Mouse (Mus musculus) hindbrain, embryonic 13.5 days (tissue): ENCODE data around the gene Gnao1. TPM values are rescaled to one million over a fixed set of nuclear protein-coding genes. Genes with fewer than 3 reads are reported as not detected.

ENCODE experiments used
- ATAC-seq: fragments of 200-750 bp; cut with Nextera tagmentation; 2 replicates; pipeline ENCODE4 v1.8.0; 2017; ENCODE audit warnings: moderate TSS enrichment; ENCODE audit not compliant: low FRiP score
- H3K27ac ChIP-seq: fragments of 300-500 bp; sonication (generic); 2 replicates; pipeline ENCODE4 v1.5.1; 2015; ENCODE audit warnings: inconsistent platforms, mild to moderate bottlenecking, moderate library complexity
- H3K27me3 ChIP-seq: fragments of 300-500 bp; sonication (generic); 2 replicates; pipeline ENCODE4 v1.6.1; 2015; ENCODE audit warnings: mild to moderate bottlenecking, inconsistent platforms
- H3K36me3 ChIP-seq: fragments of 300-500 bp; sonication (generic); 2 replicates; pipeline ENCODE4 v1.6.1; 2015; ENCODE audit warnings: mild to moderate bottlenecking, inconsistent platforms
- H3K4me1 ChIP-seq: fragments of 300-500 bp; sonication (generic); replicated peaks from 2 replicates; pipeline ENCODE4 v1.6.1; 2015; ENCODE audit warnings: inconsistent platforms
- H3K4me2 ChIP-seq: fragments of 300-500 bp; sonication (generic); 2 replicates; pipeline ENCODE4 v1.6.1; 2015; ENCODE audit warnings: inconsistent platforms, mild to moderate bottlenecking, moderate library complexity
- H3K4me3 ChIP-seq: fragments of 300-500 bp; sonication (generic); 2 replicates; pipeline ENCODE4 v1.5.1; 2015; ENCODE audit warnings: mild to moderate bottlenecking, inconsistent platforms
- H3K9ac ChIP-seq: fragments of 300-500 bp; sonication (generic); 2 replicates; pipeline ENCODE4 v1.6.1; 2015; ENCODE audit warnings: mild to moderate bottlenecking, inconsistent platforms
- H3K9me3 ChIP-seq: fragments of 300-500 bp; sonication (generic); 2 replicates; pipeline ENCODE4 v1.6.1; 2016; ENCODE audit warnings: inconsistent platforms
- WGBS: fragments of 180-500 bp; shearing (Covaris S2); methylation state at CpG from one replicate; pipeline ENCODE4 v1.1.7; 2015; 5-methylcytosine and 5-hydroxymethylcytosine counted together
- polyA plus RNA-seq: library from polyadenylated mRNA; unstranded; fragments of >200 nt; fragmentation: Nextera tagmentation; extraction: Ambion mirVana; gene quantifications from 2 replicates; pipeline ENCODE4 v1.2.1, GENCODE M21; 2015

Gnao1 gene
- polyA plus RNA-seq, 1 experiment from 2014 or later: 145 TPM

GRCm38 (mm10) chr8:93908546-93908945 lies 98.8 kb downstream of the Gnao1 start:
- H3K36me3 ChIP-seq: peaks cover 13% of the 10 kb centered on the region; the same call in 1 of the 2 replicates
- peak overlapping the region; percentile 49 for H3K9ac ChIP-seq

DNA sequence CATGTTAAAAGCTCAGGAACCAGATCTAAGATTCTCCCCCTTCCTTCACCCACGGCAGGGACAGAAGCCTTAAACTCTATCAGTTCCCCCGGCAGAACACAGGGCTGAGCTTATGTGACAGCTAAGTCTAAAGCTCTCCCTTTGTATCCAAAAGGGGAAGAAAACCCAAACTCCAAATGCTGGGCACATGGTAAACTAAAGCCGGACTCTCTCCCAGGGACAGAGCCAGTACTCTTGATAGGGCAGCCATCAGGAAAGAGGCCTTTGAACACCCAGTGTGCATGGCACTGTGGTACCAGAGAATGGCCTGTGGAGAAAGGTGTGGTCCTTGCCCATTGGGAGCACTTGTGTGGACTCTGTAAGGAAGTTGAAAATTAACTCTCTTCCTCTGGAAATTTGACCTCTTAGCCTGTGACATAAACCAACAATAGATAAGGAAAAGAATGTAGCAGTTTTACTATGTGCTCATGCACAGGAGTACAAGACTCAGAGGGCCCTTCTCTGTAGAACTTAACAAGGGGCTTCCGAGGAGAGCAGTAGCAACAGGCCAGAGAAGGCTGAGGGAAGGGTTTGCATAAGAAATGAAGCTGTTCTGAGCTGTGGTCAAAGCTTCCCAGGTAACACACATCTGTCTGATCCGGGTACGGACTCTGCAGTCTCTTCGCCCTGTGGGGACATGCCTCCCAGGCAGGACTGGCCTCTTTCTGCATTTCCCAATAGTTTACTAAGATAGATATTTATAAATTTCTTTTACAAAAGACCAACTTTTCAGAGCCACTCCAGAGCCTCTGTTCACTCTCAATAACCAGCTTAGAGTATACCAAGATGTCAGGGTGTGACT lies 102.2 kb downstream of the Gnao1 start:
- peaks cover 11% of the 10 kb centered on the region; the same call in 1 of the 2 replicates for H3K36me3 ChIP-seq
- H3K27ac ChIP-seq: no peak overlapping the region
- no peak overlapping the region for H3K4me3 ChIP-seq
- ATAC-seq: no peak
- WGBS: 73% methylated on average over 7 of the region's 7 CpGs
- H3K9me3 ChIP-seq: no peaks in the 10 kb centered on the region
- peaks cover 70% of the 10 kb centered on the region for H3K4me1 ChIP-seq
- H3K4me2 ChIP-seq: no peak overlapping the region
- peak overlapping the region; percentile 2; the same call in 1 of the 2 replicates for H3K9ac ChIP-seq
- H3K27me3 ChIP-seq: no peaks in the 10 kb centered on the region

More at GRCm38 (mm10) chr8:93908546-93908945, 98.8 kb downstream of the Gnao1 start:
- peak overlapping the region; percentile 86 for H3K27ac ChIP-seq
- no peak overlapping the region for H3K4me3 ChIP-seq
- WGBS: 32% methylated on average over 1 of the region's 1 CpGs
- no peaks in the 10 kb centered on the region for H3K9me3 ChIP-seq
- ATAC-seq: peak; percentile 15; the same call in 1 of the 2 replicates
- H3K4me1 ChIP-seq: peaks cover 75% of the 10 kb centered on the region
- no peak overlapping the region for H3K4me2 ChIP-seq
- no peaks in the 10 kb centered on the region for H3K27me3 ChIP-seq

DNA sequence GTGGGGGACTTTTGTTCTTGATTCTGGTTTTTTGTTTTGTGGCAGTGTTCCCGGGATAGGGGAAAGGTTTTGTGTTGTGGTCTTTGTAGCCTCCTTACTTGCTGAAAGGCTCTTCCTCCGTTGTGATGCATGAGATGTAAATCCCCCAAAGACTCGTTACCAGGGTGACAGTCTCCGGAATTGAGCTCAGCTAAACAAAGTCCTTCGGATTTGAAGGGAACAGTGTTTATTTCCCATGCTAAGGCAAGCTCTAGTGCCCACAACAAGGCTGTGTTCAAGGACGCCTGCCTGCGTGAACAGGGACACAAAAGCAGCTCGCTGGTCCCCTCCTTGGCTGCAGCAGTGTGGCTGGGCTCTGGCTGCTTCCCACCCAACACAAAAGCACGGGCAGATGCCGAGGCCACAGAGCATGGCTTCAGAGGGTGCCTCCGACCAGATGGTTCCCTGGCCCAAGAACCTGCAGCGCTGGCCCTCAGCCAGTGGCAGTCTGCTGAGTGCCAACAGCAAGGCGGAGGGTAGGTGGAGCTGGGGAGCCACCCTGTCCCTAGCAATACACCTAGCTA lies 108.2 kb downstream of the Gnao1 start:
- H3K27me3 ChIP-seq: no peaks in the 10 kb centered on the region
- peak overlapping the region; percentile 51 for H3K9ac ChIP-seq
- no peaks in the 10 kb centered on the region for H3K9me3 ChIP-seq
- peak overlapping the region; percentile 29; the same call in 1 of the 2 replicates for H3K4me2 ChIP-seq
- peak; percentile 87 for ATAC-seq
- 0 out of 2 replicates have a peak, but pooled peaks cover 1% of the 10 kb centered on the region for H3K36me3 ChIP-seq
- no peak overlapping the region for H3K4me3 ChIP-seq
- 7% methylated on average over 13 of the region's 13 CpGs for WGBS
- H3K4me1 ChIP-seq: peaks cover 71% of the 10 kb centered on the region
- H3K27ac ChIP-seq: peak overlapping the region; percentile 91

DNA sequence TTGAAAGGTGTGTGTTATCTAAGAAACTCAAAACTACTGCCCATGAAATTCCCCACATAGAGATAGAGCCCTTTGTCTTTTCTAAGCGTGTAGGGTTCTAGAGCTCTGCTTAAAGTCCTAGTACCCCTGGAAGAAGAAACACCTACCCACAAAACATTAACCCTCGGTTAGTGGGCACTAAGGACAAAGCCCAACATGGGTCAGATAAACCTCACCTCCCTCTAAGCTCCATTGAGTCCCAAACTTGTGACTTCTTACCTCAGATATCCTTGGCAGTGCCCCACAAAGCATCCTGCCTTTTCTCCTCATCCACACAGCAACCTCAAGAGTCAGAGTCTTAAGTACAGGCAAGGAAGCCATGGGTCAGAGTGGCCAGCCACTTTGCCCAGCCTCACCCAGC lies 108.8 kb downstream of the Gnao1 start:
- Histone ChIP-seq H3K4me1 (peaks cover 75% of the 10 kb centered on the region), H3K27ac (peak overlapping the region; percentile 91), H3K4me2 (0 out of 2 replicates have a peak overlapping the region, but pooled peaks have one; percentile 29), H3K9me3 (no peaks in the 10 kb centered on the region), H3K27me3 (no peaks in the 10 kb centered on the region), H3K9ac (no peak overlapping the region), H3K36me3 (peaks cover 3% of the 10 kb centered on the region; the same call in 1 of the 2 replicates), H3K4me3 (no peak overlapping the region)
- no peak for ATAC-seq
- 61% methylated on average over 2 of the region's 2 CpGs for WGBS

DNA sequence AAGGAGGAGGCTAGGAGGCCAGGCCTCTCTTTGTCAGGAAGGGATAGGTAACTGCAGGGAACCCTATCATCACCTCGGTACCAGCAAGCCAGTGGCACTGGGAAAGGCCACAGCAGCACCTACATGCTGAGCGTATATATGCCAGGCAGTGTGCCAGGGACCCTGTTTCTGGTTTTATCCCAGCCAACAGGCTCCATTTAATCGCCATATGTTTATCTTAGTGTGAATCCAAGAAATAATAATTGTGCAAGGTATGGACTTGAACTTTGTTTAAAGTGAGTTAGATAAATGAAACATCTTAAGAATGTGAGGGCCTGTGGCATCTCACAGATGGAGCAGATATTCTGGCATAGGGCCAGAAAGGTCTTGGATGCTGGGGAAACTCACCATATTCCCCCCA lies 109.7 kb downstream of the Gnao1 start:
- no peak overlapping the region for H3K9ac ChIP-seq
- no peak for ATAC-seq

GRCm38 (mm10) chr8:93919916-93920589 lies 110.3 kb downstream of the Gnao1 start:
- peak overlapping the region; percentile 91 for H3K27ac ChIP-seq
- peaks cover 3% of the 10 kb centered on the region; the same call in 1 of the 2 replicates for H3K36me3 ChIP-seq
- H3K9me3 ChIP-seq: no peaks in the 10 kb centered on the region
- 43% methylated on average over 12 of the region's 12 CpGs for WGBS
- H3K4me2 ChIP-seq: no peak overlapping the region
- H3K27me3 ChIP-seq: no peaks in the 10 kb centered on the region
- no peak overlapping the region for H3K4me3 ChIP-seq
- peaks cover 90% of the 10 kb centered on the region for H3K4me1 ChIP-seq
- ATAC-seq: no peak
- H3K9ac ChIP-seq: no peak overlapping the region

More for the DNA sequence above, 109.7 kb downstream of the Gnao1 start:
- no peaks in the 10 kb centered on the region for H3K27me3 ChIP-seq
- WGBS: 55% methylated on average over 3 of the region's 3 CpGs
- no peak overlapping the region for H3K4me3 ChIP-seq
- H3K4me2 ChIP-seq: no peak overlapping the region
- peaks cover 84% of the 10 kb centered on the region for H3K4me1 ChIP-seq
- H3K36me3 ChIP-seq: peaks cover 3% of the 10 kb centered on the region; the same call in 1 of the 2 replicates
- H3K9me3 ChIP-seq: no peaks in the 10 kb centered on the region
- peak overlapping the region; percentile 91 for H3K27ac ChIP-seq

- H3K4me3 ChIP-seq: no peak overlapping the region
- H3K4me1 ChIP-seq: peaks cover 94% of the 10 kb centered on the region
- H3K4me2 ChIP-seq: no peak overlapping the region
- 77% methylated on average over 7 of the region's 7 CpGs for whole genome bisulfite sequencing
- H3K36me3 ChIP-seq: peaks cover 3% of the 10 kb centered on the region; the same call in 1 of the 2 replicates
- no peak overlapping the region for H3K9ac ChIP-seq
- ATAC-seq: no peak
- peak overlapping the region; percentile 91 for H3K27ac ChIP-seq
- no peaks in the 10 kb centered on the region for H3K27me3 ChIP-seq
- H3K9me3 ChIP-seq: no peaks in the 10 kb centered on the region
These were observed 110.8 kb downstream of the Gnao1 start for GRCm38 (mm10) chr8:93920590-93920948.

GRCm38 (mm10) chr8:93923897-93924334 lies 114.2 kb downstream of the Gnao1 start:
- no peak overlapping the region for H3K4me3 ChIP-seq
- H3K36me3 ChIP-seq: peaks cover 20% of the 10 kb centered on the region
- peak overlapping the region; percentile 50; the same call in 1 of the 2 replicates for H3K27ac ChIP-seq
- no peaks in the 10 kb centered on the region for H3K27me3 ChIP-seq
- no peak overlapping the region for H3K4me2 ChIP-seq
- ATAC-seq: no peak
- H3K9me3 ChIP-seq: no peaks in the 10 kb centered on the region
- peaks cover 64% of the 10 kb centered on the region for H3K4me1 ChIP-seq
- 76% methylated on average over 7 of the region's 7 CpGs for WGBS
- H3K9ac ChIP-seq: no peak overlapping the region

DNA sequence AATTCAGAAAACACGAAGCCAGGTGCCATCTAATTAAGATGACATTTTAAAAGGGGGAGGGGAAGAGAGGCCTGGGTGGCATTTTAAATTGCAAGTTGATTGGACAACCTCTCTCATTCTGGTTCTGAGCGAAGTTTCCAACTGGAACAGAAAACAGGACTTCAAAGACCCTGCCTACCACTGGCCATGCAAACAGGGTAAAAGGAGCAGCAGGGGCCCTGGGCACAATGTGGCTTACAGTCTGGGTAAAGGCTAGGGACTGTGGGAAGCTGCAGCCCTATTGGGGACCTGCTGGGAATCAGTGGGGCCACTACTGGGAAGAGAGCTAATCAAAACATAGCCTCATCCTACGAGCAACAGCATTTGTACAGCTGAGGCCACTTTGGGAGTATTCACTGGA lies 115.7 kb downstream of the Gnao1 start:
- ATAC-seq: no peak
- Histone ChIP-seq H3K36me3 (peaks cover 20% of the 10 kb centered on the region), H3K4me1 (peaks cover 54% of the 10 kb centered on the region), H3K27me3 (no peaks in the 10 kb centered on the region), H3K27ac (no peak overlapping the region), H3K4me2 (no peak overlapping the region), H3K9me3 (no peaks in the 10 kb centered on the region), H3K4me3 (no peak overlapping the region), H3K9ac (no peak overlapping the region)
- WGBS: 26% methylated on average over 3 of the region's 3 CpGs

GRCm38 (mm10) chr8:93929233-93929632 lies 119.5 kb downstream of the Gnao1 start:
- H3K9ac ChIP-seq: no peak overlapping the region
- H3K4me2 ChIP-seq: no peak overlapping the region
- H3K27me3 ChIP-seq: no peaks in the 10 kb centered on the region
- WGBS: 90% methylated on average over 4 of the region's 4 CpGs
- peak overlapping the region; percentile 18; the same call in 1 of the 2 replicates for H3K27ac ChIP-seq
- H3K9me3 ChIP-seq: no peaks in the 10 kb centered on the region
- peaks cover 23% of the 10 kb centered on the region for H3K36me3 ChIP-seq
- H3K4me1 ChIP-seq: peaks cover 38% of the 10 kb centered on the region
- ATAC-seq: no peak; the same call in 1 of the 2 replicates
- H3K4me3 ChIP-seq: no peak overlapping the region

DNA sequence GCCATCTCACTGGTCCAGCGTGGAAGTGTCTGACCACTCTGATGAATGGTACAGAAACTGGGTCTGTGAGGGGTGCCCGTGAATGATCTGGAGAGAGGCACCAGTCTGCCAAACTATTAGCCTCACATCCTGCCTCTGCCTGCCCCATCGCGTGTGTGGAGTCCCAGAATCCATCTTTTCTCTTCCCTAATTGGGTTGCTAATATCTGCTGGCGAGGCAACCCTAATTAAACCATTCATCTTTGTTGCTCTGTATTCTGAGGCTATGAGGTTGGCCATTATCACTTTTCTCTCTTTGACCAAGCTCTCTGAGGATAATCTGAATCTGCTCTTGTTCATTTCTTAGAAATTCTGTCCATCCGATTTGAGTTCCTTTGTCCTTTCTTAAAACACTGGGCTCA lies 121.6 kb downstream of the Gnao1 start:
- Histone ChIP-seq H3K4me2 (no peak overlapping the region), H3K9me3 (no peaks in the 10 kb centered on the region), H3K27ac (peak overlapping the region; percentile 40), H3K9ac (no peak overlapping the region), H3K27me3 (no peaks in the 10 kb centered on the region), H3K4me3 (no peak overlapping the region), H3K36me3 (peaks cover 21% of the 10 kb centered on the region), H3K4me1 (peaks cover 31% of the 10 kb centered on the region)
- no peak for ATAC-seq
- WGBS: 64% methylated on average over 6 of the region's 6 CpGs

GRCm38 (mm10) chr8:93932873-93933272 lies 123.1 kb downstream of the Gnao1 start:
- no peak overlapping the region for H3K4me2 ChIP-seq
- H3K9me3 ChIP-seq: no peaks in the 10 kb centered on the region
- no peaks in the 10 kb centered on the region for H3K27me3 ChIP-seq
- WGBS: 29% methylated on average over 6 of the region's 6 CpGs
- H3K36me3 ChIP-seq: peaks cover 7% of the 10 kb centered on the region
- peaks cover 31% of the 10 kb centered on the region for H3K4me1 ChIP-seq
- ATAC-seq: peak; percentile 47; the same call in 1 of the 2 replicates
- H3K27ac ChIP-seq: no peak overlapping the region
- no peak overlapping the region for H3K4me3 ChIP-seq
- H3K9ac ChIP-seq: no peak overlapping the region
